ENCODE assay signal across 8 mouse cellular contexts in the genomic region with DNA sequence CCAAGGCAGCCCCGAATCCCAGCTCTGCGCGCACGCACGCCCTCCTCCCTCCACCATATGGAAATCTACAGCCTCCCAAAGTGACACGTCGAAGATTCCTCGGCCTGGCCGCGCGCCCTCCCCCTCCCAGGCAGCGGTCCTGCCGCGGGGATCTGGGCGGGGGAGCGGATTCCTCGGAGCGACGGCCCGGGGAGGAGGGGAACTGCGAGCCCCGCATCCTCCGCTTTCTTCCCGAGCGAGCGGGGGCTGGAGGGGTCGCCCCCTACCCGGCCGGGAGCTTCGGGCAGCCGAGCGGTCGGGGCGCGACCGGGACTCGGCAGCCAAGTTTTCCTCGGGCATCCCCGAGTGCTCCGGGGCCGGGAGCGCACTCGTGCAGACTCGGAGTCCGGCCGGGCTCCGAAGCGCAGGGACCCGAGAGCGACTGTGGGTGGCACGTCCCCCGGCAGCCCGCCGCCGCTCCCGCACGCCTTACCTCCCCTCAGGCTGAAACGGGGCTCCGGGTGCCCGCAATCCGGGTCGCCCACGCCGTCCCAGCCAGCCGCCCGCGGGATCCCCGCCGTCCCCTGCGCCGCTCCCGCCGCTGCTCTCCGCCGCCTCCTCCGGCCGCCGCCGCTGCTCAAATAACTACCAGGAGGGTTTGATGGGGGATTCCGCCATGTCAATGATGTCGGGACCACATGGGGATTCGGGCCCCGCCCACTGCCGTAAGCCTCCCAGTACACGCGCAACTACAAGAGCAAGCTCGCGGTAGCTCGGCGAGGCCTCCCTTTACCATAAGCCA. TPM values are rescaled to one million over a fixed set of nuclear protein-coding genes. Genes with fewer than 3 reads are reported as not detected.
A peak's percentile ranks its signal among the peaks of the same experiment; 100 is the strongest.
DNase-seq lines count a peak whose midpoint lies in the region; ATAC-seq and TF ChIP-seq lines count a peak whose summit lies in the region.

A gene (minus strand): TSS at position 660 of the 781 bp plus-strand sequence.

- no peaks in the 10 kb centered on the region for H3K9me3 ChIP-seq in ES-Bruce4 (replicated peaks; ENCODE audit: control insufficient read depth, insufficient read depth, low read length, poor library complexity, severe bottlenecking)
- no peaks in the 10 kb centered on the region for H3K9me3 ChIP-seq in lung, embryonic 14.5 days (ENCODE audit: low read depth, low read length)

- no peaks in the 10 kb centered on the region for H3K36me3 ChIP-seq in ES-Bruce4 (ENCODE audit: control insufficient read depth, insufficient read depth, low read length, poor library complexity, severe bottlenecking)
- H3K36me3 ChIP-seq in lung, embryonic 14.5 days (ENCODE audit: insufficient read depth): no peaks in the 10 kb centered on the region

- peaks cover 3% of the 10 kb centered on the region for H3K4me1 ChIP-seq in ES-Bruce4 (ENCODE audit: control insufficient read depth, insufficient read depth, low read length)
- H3K4me1 ChIP-seq in lung, embryonic 14.5 days (ENCODE audit: insufficient read depth): peaks cover 16% of the 10 kb centered on the region

- H3K9ac ChIP-seq in ES-Bruce4 (ENCODE audit: low read depth, poor library complexity, severe bottlenecking): peak within 1 kb of the TSS; percentile 94
- H3K9ac ChIP-seq in lung, embryonic 14.5 days: peak within 1 kb of the TSS; percentile 96

- DNase-seq in cerebellum, adult 11-12 months: peak; percentile 82
- peak; percentile 90 for DNase-seq in forelimb bud, embryonic 11.5 days (ENCODE audit: low read depth, low spot score)
- DNase-seq in heart, postnatal 4 days: peak; percentile 94
- peak; percentile 92 to 95 for DNase-seq in layer of hippocampus, adult 8-10 months (ENCODE audit: low spot score in 2 of 2)
- peak; percentile 98 for DNase-seq in lung, embryonic 14.5 days
- DNase-seq in testis, postnatal 14 days (ENCODE audit: low spot score): peak; percentile 93

- TF ChIP-seq EP300 in ES-Bruce4 (IDR thresholded peaks at IDR 0.05; ENCODE audit: insufficient read depth, low read depth, low read length): peak; percentile 68; the same call in 1 of the 2 replicates

- peak within 1 kb of the TSS; percentile 86 for H3K4me2 ChIP-seq in lung, embryonic 14.5 days

- no peak for TF ChIP-seq POLR2A in ES-Bruce4 (IDR thresholded peaks at IDR 0.05; ENCODE audit: insufficient read depth, low read length)

- no peaks in the 10 kb centered on the region; the same call in 1 of the 2 replicates for H3K27me3 ChIP-seq in ES-Bruce4 (ENCODE audit: control insufficient read depth, insufficient read depth, low read length, poor library complexity, severe bottlenecking)
- no peaks in the 10 kb centered on the region for H3K27me3 ChIP-seq in lung, embryonic 14.5 days (ENCODE audit: insufficient read depth, low read length)

- H3K27ac ChIP-seq in ES-Bruce4 (ENCODE audit: insufficient read depth, low read length): no peak within 1 kb of the TSS
- H3K27ac ChIP-seq in lung, embryonic 14.5 days (ENCODE audit: low read depth): peak within 1 kb of the TSS; percentile 99

- under 1% methylated on average over 88 of the region's 90 CpGs for WGBS in lung, embryonic 14.5 days

- H3K4me3 ChIP-seq in ES-Bruce4 (ENCODE audit: low read depth, low read length): peak within 1 kb of the TSS; percentile 87
- H3K4me3 ChIP-seq in lung, embryonic 14.5 days (ENCODE audit: low read depth, low read length): peak within 1 kb of the TSS; percentile 94

- ATAC-seq in lung, embryonic 14.5 days (ENCODE audit: insufficient read depth): peak; percentile 91
- ATAC-seq in neutrophil, adult 5-6 weeks (ENCODE audit: extremely low read depth, insufficient number of reproducible peaks, low FRiP score, poor library complexity, severe bottlenecking): peak; percentile 96

- TF ChIP-seq CTCF in ES-Bruce4 (IDR thresholded peaks at IDR 0.05; ENCODE audit: low read depth, low read length): no peak
- 0 out of 2 replicates have a peak, but pooled peaks have one; percentile 23 for TF ChIP-seq CTCF in lung, embryonic 14.5 days (IDR thresholded peaks at IDR 0.05; ENCODE audit: low read depth)

RNA-seq across cellular contexts. Expression of the gene that starts here (rescaled TPM):
- polyA plus RNA-seq in ES-Bruce4 (2011; ENCODE audit: insufficient read depth, insufficient read length, low read depth, missing spikeins): 36.7 and 42.6 TPM in 2 replicates
- 10 to 100 TPM; 83.4 to 89.7 TPM for total RNA-seq in heart, postnatal 4 days (2021)
- total RNA-seq in layer of hippocampus, adult 8-10 months (2022): 10 to 100 TPM; 17.7 to 23.4 (median 21.2) TPM
- 35.7 and 37.1 TPM in 2 replicates for polyA plus RNA-seq in lung, embryonic 14.5 days (2014; fragmentation: Nextera tagmentation; extraction: Ambion mirVana)
- total RNA-seq in neutrophil, adult 5-6 weeks (2017): 14.3 and 15.1 TPM in 2 replicates
